In genomic region chr1:185226889-185227288, GRCm38 (mm10) we compare ENCODE assay signal across 27 mouse cellular contexts. TPM values are rescaled to one million over a fixed set of nuclear protein-coding genes. Genes with fewer than 3 reads are reported as not detected.
DNase-seq lines count a peak whose midpoint lies in the region; ATAC-seq and TF ChIP-seq lines count a peak whose summit lies in the region.
"Had no signal": no experiment of that assay in that cellular context is flagged by ENCODE, and none has a peak within 500 bp of the region (broad histone marks: within the 10 kb centered on the region; RNA-seq: fewer than 3 reads in every experiment).

No protein-coding gene starts in this region.

- H3K9me3 ChIP-seq in heart, embryonic 10.5 days, result no peaks in the 10 kb centered on the region
- no peaks in the 10 kb centered on the region for H3K9me3 ChIP-seq in lung, embryonic 16.5 days (ENCODE audit: control insufficient read depth, low read length)
- no peaks in the 10 kb centered on the region for H3K9me3 ChIP-seq in MEL (replicated peaks; ENCODE audit: insufficient read depth, low read length)
- H3K9me3 ChIP-seq in hindbrain, embryonic 14.5 days (ENCODE audit: control insufficient read depth, low read length), result no peaks in the 10 kb centered on the region
- H3K9me3 ChIP-seq: embryonic facial prominence, embryonic 13.5 days; embryonic facial prominence, embryonic 15.5 days; forebrain, embryonic 10.5 days; forebrain, embryonic 12.5 days; G1E had no signal

- H3K4me3 ChIP-seq in heart, embryonic 10.5 days, result no peak overlapping the region
- no peak overlapping the region for H3K4me3 ChIP-seq in lung, embryonic 16.5 days (ENCODE audit: low read length)
- no peak overlapping the region for H3K4me3 ChIP-seq in MEL (ENCODE audit: control insufficient read depth in 1 of 2, insufficient read depth in 1 of 2, low read depth in 2 of 2, low read length in 2 of 2)
- no peak overlapping the region for H3K4me3 ChIP-seq in hindbrain, embryonic 14.5 days (replicated peaks; ENCODE audit: low read length)
- H3K4me3 ChIP-seq: embryonic facial prominence, embryonic 13.5 days; embryonic facial prominence, embryonic 15.5 days; erythroblast, embryonic 14.5 days; forebrain, embryonic 10.5 days; forebrain, embryonic 12.5 days had no signal

- no peak for TF ChIP-seq POLR2A in MEL (IDR thresholded peaks at IDR 0.05; ENCODE audit: control insufficient read depth in 1 of 2, insufficient read depth in 1 of 2, low read depth in 1 of 2, low read length in 2 of 2, poor library complexity in 1 of 2)

- H3K36me3 ChIP-seq in heart, embryonic 10.5 days, result peaks cover 29% of the 10 kb centered on the region
- peaks cover 2% of the 10 kb centered on the region for H3K36me3 ChIP-seq in lung, embryonic 16.5 days (ENCODE audit: control insufficient read depth, insufficient read depth, low read length)
- peaks cover 3 to 11% of the 10 kb centered on the region in 2 experiments for H3K36me3 ChIP-seq in MEL (ENCODE audit: control insufficient read depth in 1 of 2, insufficient read depth in 2 of 2, low read length in 2 of 2)
- peaks cover 44% of the 10 kb centered on the region for H3K36me3 ChIP-seq in hindbrain, embryonic 14.5 days (replicated peaks; ENCODE audit: control insufficient read depth, insufficient read depth)

- TF ChIP-seq CTCF in MEL (IDR thresholded peaks at IDR 0.05 in 2 of 3, conservative IDR thresholded peaks at IDR 0.05 in 1 of 3; ENCODE audit: control insufficient read depth in 1 of 3, insufficient read depth in 1 of 3, low read depth in 2 of 3, low read length in 3 of 3, poor library complexity in 1 of 3, severe bottlenecking in 1 of 3), result no peak

- H3K4me1 ChIP-seq in heart, embryonic 10.5 days, result peaks cover 8% of the 10 kb centered on the region
- no peaks in the 10 kb centered on the region for H3K4me1 ChIP-seq in lung, embryonic 16.5 days (replicated peaks; ENCODE audit: control insufficient read depth, insufficient read depth, low read length)
- peaks cover 0 to 10% of the 10 kb centered on the region in 2 experiments; a peak in 3 of 4 replicates for H3K4me1 ChIP-seq in MEL (ENCODE audit: control insufficient read depth in 1 of 2, insufficient read depth in 2 of 2, low read length in 2 of 2)
- no peaks in the 10 kb centered on the region for H3K4me1 ChIP-seq in hindbrain, embryonic 14.5 days (replicated peaks; ENCODE audit: control insufficient read depth, insufficient read depth, low read length)

- no peak overlapping the region for H3K4me2 ChIP-seq in lung, embryonic 16.5 days (ENCODE audit: low read depth, low read length)
- H3K4me2 ChIP-seq in hindbrain, embryonic 14.5 days (replicated peaks), result no peak overlapping the region
- H3K4me2 ChIP-seq: embryonic facial prominence, embryonic 13.5 days; embryonic facial prominence, embryonic 15.5 days; forebrain, embryonic 12.5 days had no signal

- peak; percentile 27 for DNase-seq in heart, adult 11 months
- no peak for DNase-seq in heart, embryonic 10.5 days (ENCODE audit: low spot score)
- no peak for DNase-seq in lung, postnatal 10 days
- no peak for DNase-seq in MEL (ENCODE audit: low read depth, low spot score)
- peak; percentile 38 for DNase-seq in lung, postnatal 36 days
- no peak for DNase-seq in hindbrain, embryonic 14.5 days (ENCODE audit: low spot score)
- DNase-seq: adrenal gland, adult 2 months; adrenal gland, postnatal 10 days; adrenal gland, postnatal 25 days; B cell, adult 2 months; cerebellum, adult 11 months; cerebellum, adult 18-20 months; cerebellum, adult 8-10 months; cerebellum, adult 9-11 months; cerebellum, postnatal 14 days; cerebellum, postnatal 36 days; embryo, embryonic 11 days had no signal

- no peak overlapping the region for H3K27ac ChIP-seq in heart, embryonic 10.5 days
- H3K27ac ChIP-seq in lung, embryonic 16.5 days (ENCODE audit: low read length), result no peak overlapping the region
- H3K27ac ChIP-seq in MEL (ENCODE audit: control insufficient read depth, low read depth, low read length), result no peak overlapping the region
- no peak overlapping the region for H3K27ac ChIP-seq in hindbrain, embryonic 14.5 days
- H3K27ac ChIP-seq: embryonic facial prominence, embryonic 13.5 days; embryonic facial prominence, embryonic 15.5 days; forebrain, embryonic 10.5 days; forebrain, embryonic 12.5 days had no signal

- no peak overlapping the region for H3K9ac ChIP-seq in lung, embryonic 16.5 days (ENCODE audit: low read length)
- H3K9ac ChIP-seq in MEL (ENCODE audit: control insufficient read depth, low read depth, low read length, poor library complexity, severe bottlenecking), result no peak overlapping the region
- no peak overlapping the region for H3K9ac ChIP-seq in hindbrain, embryonic 14.5 days
- H3K9ac ChIP-seq: embryonic facial prominence, embryonic 13.5 days; embryonic facial prominence, embryonic 15.5 days; forebrain, embryonic 12.5 days had no signal

- no peak for TF ChIP-seq EP300 in MEL (IDR thresholded peaks at IDR 0.05; ENCODE audit: low read depth in 1 of 2, low read length in 2 of 2)

- H3K79me2 ChIP-seq in MEL (ENCODE audit: control insufficient read depth, insufficient read depth, low read length, poor library complexity), result no peaks in the 10 kb centered on the region

- TF ChIP-seq RAD21 in MEL (IDR thresholded peaks at IDR 0.05; ENCODE audit: low read depth, low read length), result no peak

- 90% methylated on average over 6 of the region's 6 CpGs for WGBS in heart, embryonic 10.5 days
- 72% methylated on average over 6 of the region's 6 CpGs for WGBS in lung, embryonic 16.5 days
- WGBS in hindbrain, embryonic 14.5 days, result 91% methylated on average over 6 of the region's 6 CpGs

- peak; percentile 88 for ATAC-seq in lung, embryonic 16.5 days (ENCODE audit: low read depth)
- no peak for ATAC-seq in hindbrain, embryonic 14.5 days (ENCODE audit: low FRiP score)
- ATAC-seq: CD4-positive, CD25-positive, alpha-beta regulatory T cell, adult 4 months; forebrain, embryonic 14.5 days had no signal

- no peaks in the 10 kb centered on the region for H3K27me3 ChIP-seq in heart, embryonic 10.5 days (ENCODE audit: insufficient read depth, poor library complexity, severe bottlenecking)
- H3K27me3 ChIP-seq in lung, embryonic 16.5 days (ENCODE audit: control insufficient read depth, insufficient read depth, low read depth, low read length), result no peaks in the 10 kb centered on the region
- no peaks in the 10 kb centered on the region for H3K27me3 ChIP-seq in MEL (ENCODE audit: control insufficient read depth in 1 of 2, insufficient read depth in 2 of 2, low read length in 2 of 2)
- H3K27me3 ChIP-seq in hindbrain, embryonic 14.5 days (ENCODE audit: control insufficient read depth, insufficient read depth, low read length), result no peaks in the 10 kb centered on the region
- H3K27me3 ChIP-seq: CH12.LX; embryonic facial prominence, embryonic 13.5 days; embryonic facial prominence, embryonic 15.5 days; forebrain, embryonic 12.5 days had no signal

TF ChIP-seq in MEL, 35 proteins besides CTCF, POLR2A, EP300 and RAD21:
- TF ChIP-seq MYB (IDR thresholded peaks at IDR 0.05; ENCODE audit: low read depth, low read length), result no peak
- no peak for TF ChIP-seq NRF1 (IDR thresholded peaks at IDR 0.05; ENCODE audit: insufficient read depth, low read depth, low read length, poor library complexity, severe bottlenecking)
- TF ChIP-seq USF1 (IDR thresholded peaks at IDR 0.05; ENCODE audit: low read depth, low read length), result no peak
- no peak for TF ChIP-seq TBP (IDR thresholded peaks at IDR 0.05; ENCODE audit: low read depth, low read length)
- TF ChIP-seq MEF2A (IDR thresholded peaks at IDR 0.05; ENCODE audit: extremely low read depth, insufficient replicate concordance, low read depth, low read length, poor library complexity, severe bottlenecking), result no peak
- TF ChIP-seq MAX (IDR thresholded peaks at IDR 0.05; ENCODE audit: low read length), result no peak
- no peak for TF ChIP-seq POLR2AphosphoS2 (IDR thresholded peaks at IDR 0.05; ENCODE audit: low read length)
- 0 out of 2 replicates have a peak, but pooled peaks have one; percentile 22 for TF ChIP-seq ZNF384 (IDR thresholded peaks at IDR 0.05; ENCODE audit: low read depth, low read length)
- no peak for TF ChIP-seq SIN3A (IDR thresholded peaks at IDR 0.05; ENCODE audit: low read length)
TF ChIP-seq in MEL: peak in this region for 1.

RNA-seq across cellular contexts. Expression of gene Rab3gap2, which starts 23.0 kb away (rescaled TPM):
- 18.4 and 19.2 TPM in 2 replicates for polyA plus RNA-seq in heart, embryonic 10.5 days (2016; fragmentation: Nextera tagmentation; extraction: Ambion mirVana)
- 20.1 and 20.4 TPM in 2 replicates for polyA plus RNA-seq in lung, embryonic 16.5 days (2015; fragmentation: Nextera tagmentation; extraction: Ambion mirVana)
- total RNA-seq in MEL (2012; rRNA removed), result 24.1 and 29.4 TPM in 2 replicates
- 10 to 100 TPM in 1 of 2 experiments, not detected in 1; 40.1 TPM for polyA plus RNA-seq in MEL (2012; ENCODE audit: insufficient read depth in 1 of 2, insufficient read length in 2 of 2, low read depth in 1 of 2, low replicate concordance in 2 of 2, missing spikeins in 1 of 2)
- 26.8 and 28.8 TPM in 2 replicates for polyA plus RNA-seq in hindbrain, embryonic 14.5 days (2014; fragmentation: Nextera tagmentation; extraction: Ambion mirVana)

Comparison
In these comparisons a context has a peak if more than half of its experiments do, and no peak if none do; other contexts are left out.
1. DNase-seq: peak in heart, adult 11 months (single experiment) and lung, postnatal 36 days (single experiment); none in heart, embryonic 10.5 days (single experiment), lung, postnatal 10 days (single experiment), MEL (single experiment) and hindbrain, embryonic 14.5 days (single experiment).